Mouse (Mus musculus) liver, embryonic 14.5 days (tissue): ENCODE measurements around the gene Slc1a1.

Source experiments
- CTCF ChIP-seq: IDR thresholded peaks from 2 replicates; pipeline ENCODE4 v1.5.1; 2016; ENCODE audit warnings: antibody characterized with exemption, low read depth, control low read depth
- EP300 ChIP-seq: IDR thresholded peaks from 2 replicates; pipeline ENCODE4 v1.6.1; 2016; ENCODE audit warnings: antibody characterized with exemption, low read depth

- no peak for TF ChIP-seq CTCF
- no peak for TF ChIP-seq EP300
Observed at GRCm38 (mm10) chr19:28896639-28897038, 61.8 kb downstream of the Slc1a1 start.
